Mouse (Mus musculus) gastrocnemius, postnatal 14 days (tissue): Measurements from ENCODE around the gene Mmp1b. TPM values are rescaled to one million over a fixed set of nuclear protein-coding genes. Genes with fewer than 3 reads are reported as not detected.
"Not testable (repeated sequence)": the region's sequence is repeated elsewhere in the genome, so short reads cannot be mapped to it uniquely, and the experiment has no call there.

ENCODE experiments used
- DNase-seq: peaks from one replicate; pipeline ENCODE4 v3.0.0; 2021; ENCODE audit warnings: mixed read lengths
- intact Hi-C: fragments of 180-260 bp; cut with DNase I; formaldehyde crosslinking; loops from one replicate; pipeline ENCODE4 v1.15.1; 2025; ENCODE audit warnings: low total_unique reads
- long read RNA-seq, 2 experiments: library from polyadenylated mRNA; stranded (forward); transcript quantifications; one replicate each; pipeline ENCODE4 v2.0.0; 2021
- total RNA-seq, 2 experiments: library from RNA; stranded (reverse); gene quantifications; 2 replicates each; pipeline ENCODE4 v1.2.3; 2021

Gene Mmp1b
- total RNA-seq, result not detected
- long read RNA-seq, experiment 1, result 0 reads
- long read RNA-seq, experiment 2, result 0 reads

DNA sequence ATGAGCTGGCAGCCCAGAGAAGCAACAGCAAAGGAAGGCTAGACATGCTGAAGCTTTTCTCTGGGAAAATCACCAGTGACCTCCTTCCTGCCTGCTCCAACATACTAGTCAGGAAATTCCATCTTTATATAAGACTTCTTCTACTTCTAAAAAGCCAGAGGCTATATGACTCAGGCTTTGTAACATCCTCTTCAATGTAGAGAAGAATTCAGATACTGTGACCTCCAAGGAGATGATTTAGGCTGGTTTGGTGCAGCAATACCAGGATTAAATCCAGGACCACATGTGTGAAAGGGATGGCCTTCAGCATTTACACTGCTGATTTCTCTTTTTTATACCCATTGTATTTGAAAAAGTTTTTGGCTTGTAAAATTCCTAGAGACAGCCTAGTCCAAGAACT lies at the start of gene Mmp1b:
Gene Mmp1b (minus strand): TSS at position 101 of the 400 bp plus-strand sequence.
- intact Hi-C loops, result no loop called here
- DNase-seq, result no peak

GRCm38 (mm10) chr9:7396556-7396955 lies 8.7 kb upstream of the Mmp1b start:
- intact Hi-C loops, result not testable (repeated sequence)

GRCm38 (mm10) chr9:7354535-7354934 lies 33.3 kb downstream of the Mmp1b start:
- intact Hi-C loops, result no loop called here
- no peak for DNase-seq

More at GRCm38 (mm10) chr9:7396556-7396955, 8.7 kb upstream of the Mmp1b start:
- not testable (repeated sequence) for DNase-seq

- intact Hi-C loops, result no loop called here
- no peak for DNase-seq
These were observed 42.3 kb downstream of the Mmp1b start for GRCm38 (mm10) chr9:7345513-7345912.

DNA sequence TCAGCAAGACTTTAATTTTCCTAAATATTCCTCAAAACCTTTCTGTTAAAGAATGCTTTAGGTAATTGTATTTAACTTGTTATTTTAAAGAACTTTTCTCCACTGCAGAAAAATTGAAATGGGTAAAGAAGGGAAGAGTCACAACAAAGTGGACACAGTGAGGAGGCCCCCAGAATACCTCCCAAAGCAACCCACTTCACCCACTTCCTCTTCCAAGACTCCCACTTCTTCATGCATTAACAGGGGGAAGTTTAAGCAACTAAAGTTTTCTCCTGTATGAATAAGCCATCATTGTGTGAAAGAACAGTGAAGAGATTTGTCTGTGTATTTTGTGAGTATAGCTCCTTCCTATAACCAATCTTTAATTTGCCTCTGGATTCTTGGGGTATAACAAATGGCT lies 43.7 kb downstream of the Mmp1b start, which contains the start of gene Mmp12:
Gene Mmp12 (plus strand): TSS at position 275 of the 400 bp plus-strand sequence.
- intact Hi-C loops, result no loop called here
- DNase-seq, result no peak

GRCm38 (mm10) chr9:7336740-7337483 lies 50.9 kb downstream of the Mmp1b start:
- DNase-seq, result no peak
- intact Hi-C loops, result no loop called here

GRCm38 (mm10) chr9:7335766-7336680 lies 51.8 kb downstream of the Mmp1b start:
- intact Hi-C loops, result no loop called here
- no peak for DNase-seq

GRCm38 (mm10) chr9:7331847-7332246 lies 56.0 kb downstream of the Mmp1b start:
- intact Hi-C loops, result no loop called here
- DNase-seq, result no peak

Other genes starting within 250 kb of the Mmp1b start
- 1 to 10 TPM; 2.7 TPM for gene Dync2h1, start 203.6 kb downstream of the Mmp1b start, total RNA-seq
- gene Dcun1d5, start 203.5 kb downstream of the Mmp1b start, total RNA-seq, result 10 to 100 TPM; 51.3 to 55.8 TPM
- not detected for gene Mmp13, start 115.5 kb downstream of the Mmp1b start, total RNA-seq
- not detected for gene Mmp12, start 43.7 kb downstream of the Mmp1b start, total RNA-seq
- under 1 TPM in 1 of 2 experiments, not detected in 1; 0.14 TPM for gene Mmp3, start 57.8 kb upstream of the Mmp1b start, total RNA-seq
- gene Mmp10, start 114.3 kb upstream of the Mmp1b start, total RNA-seq, result not detected
- gene Mmp8, start 170.4 kb upstream of the Mmp1b start, total RNA-seq, result not detected
- under 1 TPM; 0.18 to 0.23 TPM for gene Mmp27, start 183.3 kb upstream of the Mmp1b start, total RNA-seq
- gene Mmp20, start 240.2 kb upstream of the Mmp1b start, total RNA-seq, result not detected